Mouse (Mus musculus): ENCODE measurements around the gene Actn2. TPM values are rescaled to one million over a fixed set of nuclear protein-coding genes. Genes with fewer than 3 reads are reported as not detected.

The Actn2 gene
- polyA plus RNA-seq, 1 experiment from 2014 or later, result 17.0 TPM

GRCm38 (mm10) chr13:12255911-12256705 lies 84.5 kb downstream of the Actn2 start:
- H3K27me3 ChIP-seq, result no peaks in the 10 kb centered on the region
- no peak overlapping the region for H3K27ac ChIP-seq
- peaks cover 16% of the 10 kb centered on the region for H3K4me1 ChIP-seq
- H3K4me3 ChIP-seq, result peak overlapping the region; percentile 80
- peak overlapping the region; percentile 70 for H3K4me2 ChIP-seq
- peak overlapping the region; percentile 84 for H3K9ac ChIP-seq
- no peak for ATAC-seq (ENCODE audit: insufficient number of reproducible peaks, insufficient read depth, low FRiP score, low TSS enrichment, low read depth)
- 66% methylated on average over 3 of the region's 3 CpGs for WGBS
- H3K9me3 ChIP-seq, result no peaks in the 10 kb centered on the region
- 0 out of 2 replicates have a peak, but pooled peaks cover 4% of the 10 kb centered on the region for H3K36me3 ChIP-seq

GRCm38 (mm10) chr13:12250496-12250895 lies 90.1 kb downstream of the Actn2 start:
- Histone ChIP-seq H3K4me3 (no peak overlapping the region), H3K4me1 (peaks cover under 1% of the 10 kb centered on the region; the same call in 1 of the 2 replicates), H3K36me3 (peaks cover 44% of the 10 kb centered on the region), H3K4me2 (no peak overlapping the region), H3K9ac (no peak overlapping the region), H3K27me3 (no peaks in the 10 kb centered on the region), H3K27ac (no peak overlapping the region), H3K9me3 (no peaks in the 10 kb centered on the region)
- WGBS, result 98% methylated on average over 3 of the region's 3 CpGs
- no peak for ATAC-seq (ENCODE audit: insufficient number of reproducible peaks, insufficient read depth, low FRiP score, low TSS enrichment, low read depth)

- Histone ChIP-seq H3K4me2 (no peak overlapping the region), H3K9me3 (no peaks in the 10 kb centered on the region), H3K27ac (no peak overlapping the region), H3K9ac (no peak overlapping the region), H3K36me3 (peaks cover 52% of the 10 kb centered on the region), H3K27me3 (no peaks in the 10 kb centered on the region), H3K4me1 (no peaks in the 10 kb centered on the region), H3K4me3 (no peak overlapping the region)
- no peak for ATAC-seq (ENCODE audit: insufficient number of reproducible peaks, insufficient read depth, low FRiP score, low TSS enrichment, low read depth)
- WGBS, result 86% methylated on average over 8 of the region's 8 CpGs
Observed at GRCm38 (mm10) chr13:12249195-12249898, 91.2 kb downstream of the Actn2 start.

- Histone ChIP-seq H3K36me3 (peaks cover 82% of the 10 kb centered on the region), H3K4me2 (no peak overlapping the region), H3K4me3 (no peak overlapping the region), H3K9ac (no peak overlapping the region), H3K9me3 (no peaks in the 10 kb centered on the region), H3K27me3 (no peaks in the 10 kb centered on the region), H3K4me1 (no peaks in the 10 kb centered on the region), H3K27ac (no peak overlapping the region)
- no peak for ATAC-seq (ENCODE audit: insufficient number of reproducible peaks, insufficient read depth, low FRiP score, low TSS enrichment, low read depth)
- WGBS, result 94% methylated on average over 2 of the region's 2 CpGs
Observed at GRCm38 (mm10) chr13:12245938-12246337, 94.6 kb downstream of the Actn2 start.

GRCm38 (mm10) chr13:12243991-12244390 lies 96.6 kb downstream of the Actn2 start:
- Histone ChIP-seq H3K36me3 (peaks cover 82% of the 10 kb centered on the region), H3K27ac (no peak overlapping the region), H3K4me2 (no peak overlapping the region), H3K9me3 (no peaks in the 10 kb centered on the region), H3K27me3 (no peaks in the 10 kb centered on the region), H3K4me1 (no peaks in the 10 kb centered on the region), H3K4me3 (no peak overlapping the region), H3K9ac (no peak overlapping the region)
- no peak for ATAC-seq (ENCODE audit: insufficient number of reproducible peaks, insufficient read depth, low FRiP score, low TSS enrichment, low read depth)
- 83% methylated on average over 4 of the region's 4 CpGs for WGBS

GRCm38 (mm10) chr13:12232141-12232540 lies 108.4 kb downstream of the Actn2 start:
- Histone ChIP-seq H3K9me3 (no peaks in the 10 kb centered on the region), H3K4me3 (no peak overlapping the region), H3K36me3 (peaks cover 84% of the 10 kb centered on the region), H3K27me3 (no peaks in the 10 kb centered on the region), H3K9ac (no peak overlapping the region), H3K4me2 (no peak overlapping the region), H3K27ac (no peak overlapping the region), H3K4me1 (no peaks in the 10 kb centered on the region)
- no peak for ATAC-seq (ENCODE audit: insufficient number of reproducible peaks, insufficient read depth, low FRiP score, low TSS enrichment, low read depth)
- 78% methylated on average over 4 of the region's 4 CpGs for WGBS

GRCm38 (mm10) chr13:12228248-12228647 lies 112.3 kb downstream of the Actn2 start:
- no peaks in the 10 kb centered on the region for H3K27me3 ChIP-seq
- no peak overlapping the region for H3K4me2 ChIP-seq
- no peak overlapping the region for H3K4me3 ChIP-seq
- no peaks in the 10 kb centered on the region for H3K9me3 ChIP-seq
- 87% methylated on average over 4 of the region's 4 CpGs for WGBS
- ATAC-seq (ENCODE audit: insufficient number of reproducible peaks, insufficient read depth, low FRiP score, low TSS enrichment, low read depth), result no peak
- H3K4me1 ChIP-seq, result no peaks in the 10 kb centered on the region
- no peak overlapping the region for H3K9ac ChIP-seq
- H3K36me3 ChIP-seq, result peaks cover 76% of the 10 kb centered on the region
- no peak overlapping the region for H3K27ac ChIP-seq

GRCm38 (mm10) chr13:12227606-12228005 lies 113.0 kb downstream of the Actn2 start:
- WGBS, result 75% methylated on average over 5 of the region's 5 CpGs
- Histone ChIP-seq H3K9ac (no peak overlapping the region), H3K4me3 (no peak overlapping the region), H3K4me2 (no peak overlapping the region), H3K9me3 (no peaks in the 10 kb centered on the region), H3K27ac (no peak overlapping the region), H3K27me3 (no peaks in the 10 kb centered on the region), H3K36me3 (peaks cover 71% of the 10 kb centered on the region), H3K4me1 (no peaks in the 10 kb centered on the region)
- ATAC-seq (ENCODE audit: insufficient number of reproducible peaks, insufficient read depth, low FRiP score, low TSS enrichment, low read depth), result no peak

Other genes with a start within 250 kb of the Actn2 start
- gene Ryr2, start 233.8 kb downstream of the Actn2 start, polyA plus RNA-seq (2015; fragmentation: Nextera tagmentation; extraction: Ambion mirVana), result 1.4 TPM in 2 replicates
- gene Mtr, start 82.6 kb downstream of the Actn2 start, polyA plus RNA-seq (2015; fragmentation: Nextera tagmentation; extraction: Ambion mirVana), result 12.6 and 15.5 TPM in 2 replicates
- 20.1 and 21.9 TPM in 2 replicates for gene Heatr1, start 54.3 kb upstream of the Actn2 start, polyA plus RNA-seq (2015; fragmentation: Nextera tagmentation; extraction: Ambion mirVana)
- gene Lgals8, start 124.2 kb upstream of the Actn2 start, polyA plus RNA-seq (2015; fragmentation: Nextera tagmentation; extraction: Ambion mirVana), result 17.2 TPM in 2 replicates
- 5.2 and 5.8 TPM in 2 replicates for gene Edaradd, start 179.7 kb upstream of the Actn2 start, polyA plus RNA-seq (2015; fragmentation: Nextera tagmentation; extraction: Ambion mirVana)
- gene Ero1lb, start 225.1 kb upstream of the Actn2 start, polyA plus RNA-seq (2015; fragmentation: Nextera tagmentation; extraction: Ambion mirVana), result 6.6 and 6.9 TPM in 2 replicates